Mouse (Mus musculus): ENCODE data around the gene Fmo5. TPM values are rescaled to one million over a fixed set of nuclear protein-coding genes. Genes with fewer than 3 reads are reported as not detected.

Gene Fmo5
- 1 to 10 TPM; 3.2 to 3.6 TPM for total RNA-seq (2021)

DNA sequence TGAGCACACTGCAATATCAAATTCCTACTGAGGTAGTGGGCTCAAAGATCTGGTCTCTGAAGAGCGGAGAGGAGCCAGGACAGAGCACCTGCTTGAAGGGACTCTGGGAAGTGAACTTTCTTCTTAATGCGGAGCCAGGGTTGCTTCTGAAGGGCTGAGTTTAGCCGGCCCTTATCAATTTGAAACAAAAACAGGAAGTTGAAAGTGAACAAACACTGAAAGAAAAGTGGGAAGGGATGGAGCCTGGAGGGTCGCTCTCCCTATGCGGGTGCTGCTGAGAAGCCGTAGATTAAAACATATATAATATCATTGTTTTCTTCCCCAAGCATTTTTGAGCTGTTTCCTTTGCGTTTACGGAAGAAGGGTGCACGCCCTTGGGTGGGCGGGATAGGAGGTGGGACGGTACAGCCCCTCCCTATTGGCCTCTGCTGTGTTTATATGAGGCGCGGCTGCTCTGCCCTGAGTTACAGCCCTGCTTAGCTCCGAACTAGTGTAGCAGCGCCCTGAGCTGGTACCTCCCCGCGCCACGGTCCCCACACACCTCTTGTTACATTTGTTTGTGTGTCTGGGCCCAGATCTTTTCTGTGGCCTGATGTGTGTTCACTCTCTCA, at the start of gene Fmo5:
Fmo5 (plus strand) TSS at position 414 of the 611 bp plus-strand sequence.
- intact Hi-C loops (cut with DNase I): no loop called here
- DNase-seq (ENCODE audit: low spot score in 2 of 2): no peak

DNA sequence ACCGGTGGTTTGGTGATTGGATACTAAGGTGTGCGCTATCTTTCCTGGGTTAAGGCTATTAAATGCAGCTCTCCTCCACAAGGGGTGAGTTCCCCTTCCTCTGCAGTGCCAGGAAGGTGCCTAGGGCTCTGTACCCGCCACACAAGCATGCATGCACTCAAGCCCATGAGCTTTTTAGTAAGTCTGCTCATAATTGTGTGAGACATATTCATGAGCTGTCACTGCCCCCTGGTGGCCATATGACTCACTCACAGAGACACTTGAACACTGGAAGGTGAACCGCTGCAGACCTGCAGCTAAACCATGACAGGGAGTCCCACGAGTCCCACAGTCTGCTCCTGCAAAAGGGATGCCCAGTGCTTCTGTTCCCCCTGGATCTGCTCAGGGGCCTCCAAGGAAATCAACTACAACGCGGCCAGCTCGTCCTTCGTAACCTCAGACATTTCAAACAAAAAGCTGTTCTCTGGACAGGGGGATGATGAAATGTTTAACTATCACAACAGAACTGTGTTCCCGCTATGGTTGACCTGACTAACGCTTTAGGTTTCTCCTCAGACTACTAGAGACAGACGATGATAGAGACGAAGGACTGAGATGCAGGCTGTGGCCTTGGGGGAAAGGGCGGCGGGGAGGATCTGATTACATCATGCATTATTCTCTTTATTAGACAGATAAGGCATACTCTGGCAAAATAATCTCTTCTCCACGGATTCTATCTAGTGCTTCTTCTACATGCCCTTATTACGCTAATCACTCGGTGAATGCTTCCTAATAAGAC, 43.0 kb upstream of the Fmo5 start:
- intact Hi-C loops (cut with DNase I): loop anchor here (2.0 to 10.0 kb wide), 4 partner anchors 191 to 649 kb away; no protein-coding TSS in a partner anchor
- DNase-seq (ENCODE audit: low spot score in 2 of 2): peak; percentile 66 to 84

DNA sequence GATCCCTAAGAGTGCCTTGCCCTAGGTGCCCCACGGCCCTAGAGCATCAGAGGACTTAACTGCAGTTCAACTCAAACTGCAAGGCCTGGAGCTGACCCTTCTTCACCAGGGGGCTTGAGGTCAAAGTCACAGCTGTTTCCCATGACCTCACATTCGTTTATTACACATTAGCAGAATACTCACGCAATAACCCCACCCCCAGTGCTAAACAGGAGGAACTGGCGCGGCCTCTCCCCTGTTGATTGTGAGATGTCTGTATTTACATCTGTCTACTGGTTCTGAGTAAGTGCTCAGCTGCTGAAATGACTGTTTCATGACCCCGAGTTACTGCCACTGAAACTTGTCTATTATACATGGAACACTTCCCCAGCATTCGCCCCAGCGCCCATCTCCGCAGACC, 40.9 kb upstream of the Fmo5 start:
- no peak for DNase-seq (ENCODE audit: low spot score in 2 of 2)
- intact Hi-C loops (cut with DNase I): loop anchor here (5.0 to 10.0 kb wide), 2 partner anchors 250 to 403 kb away; no protein-coding TSS in a partner anchor

DNA sequence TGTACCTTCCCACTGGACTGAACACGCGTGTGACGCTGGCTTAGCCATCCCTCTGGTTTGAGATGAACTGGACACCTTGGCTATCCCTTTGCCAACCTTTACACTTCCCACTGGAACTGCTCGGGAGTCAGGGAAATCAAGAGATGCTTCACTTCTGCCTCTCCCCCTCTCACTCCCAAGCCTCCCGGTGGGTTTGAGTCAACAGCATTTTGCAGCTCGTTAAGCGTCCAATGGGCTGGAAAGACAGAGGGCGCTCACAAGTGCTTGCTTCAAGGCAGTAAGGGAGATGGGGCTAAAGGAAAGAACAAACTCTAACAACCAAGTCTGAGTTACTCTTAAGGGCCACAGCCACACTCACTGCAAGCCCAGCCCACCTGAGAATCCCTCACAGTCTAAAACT, 37.9 kb upstream of the Fmo5 start:
- no peak for DNase-seq (ENCODE audit: low spot score in 2 of 2)
- intact Hi-C loops (cut with DNase I): no loop called here

DNA sequence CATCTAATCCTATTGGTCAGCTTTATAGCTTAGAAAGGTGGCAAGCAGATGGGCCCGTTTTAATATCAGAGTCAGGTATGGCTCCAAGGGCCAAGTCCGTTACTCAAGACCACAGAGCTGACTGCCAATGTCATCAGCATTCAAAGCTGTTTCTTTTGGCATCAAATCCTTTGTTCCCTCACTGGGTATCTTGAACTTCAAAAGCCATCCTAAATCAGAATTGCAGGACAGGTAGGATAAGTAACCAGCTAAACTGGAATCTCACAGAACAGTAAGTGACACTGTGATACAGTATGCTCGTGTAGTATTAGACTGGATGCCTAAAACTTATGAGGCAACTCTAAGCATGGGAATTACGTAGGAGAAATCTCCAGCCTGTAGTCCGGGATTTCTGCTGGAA, 35.5 kb upstream of the Fmo5 start:
- no peak for DNase-seq (ENCODE audit: low spot score in 2 of 2)
- intact Hi-C loops (cut with DNase I): no loop called here

DNA sequence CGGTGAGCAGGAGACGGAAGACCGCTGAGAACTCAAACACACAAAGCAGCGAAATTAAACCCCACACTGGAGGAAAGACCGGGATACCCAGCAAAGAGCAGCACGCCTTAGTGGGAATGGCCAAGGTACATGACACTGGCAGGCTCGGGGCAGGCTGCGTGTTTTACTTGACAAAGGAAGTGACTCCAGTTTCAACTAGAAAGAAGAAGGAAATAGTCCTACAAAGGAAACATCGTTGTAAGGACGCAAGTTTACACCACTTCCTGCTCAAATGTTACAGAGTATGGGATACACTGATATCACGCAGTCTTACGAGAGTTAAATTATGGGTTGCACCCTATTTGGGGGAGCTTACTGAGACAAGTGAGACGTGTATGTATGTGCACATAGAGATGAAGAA, 34.5 kb upstream of the Fmo5 start:
- DNase-seq (ENCODE audit: low spot score in 2 of 2): no peak
- intact Hi-C loops (cut with DNase I): no loop called here

DNA sequence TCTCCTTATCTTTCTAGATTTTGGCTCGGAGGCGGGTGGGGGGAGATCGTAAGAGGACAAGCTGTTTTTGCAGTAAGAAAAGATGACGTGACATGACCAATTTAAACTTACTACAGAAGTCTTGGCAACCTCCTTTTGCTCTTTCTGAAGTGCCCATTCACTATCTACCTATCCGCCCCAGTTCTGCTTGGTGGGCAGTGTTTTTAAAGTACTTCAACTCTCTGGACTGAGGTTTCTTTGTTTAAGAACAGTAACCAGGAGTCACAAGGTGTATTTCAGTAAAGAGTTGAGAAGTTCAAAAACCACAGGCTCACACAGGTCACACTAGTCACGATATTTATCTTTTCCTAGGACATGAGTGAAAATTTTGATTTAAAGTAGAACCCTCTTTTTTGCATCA, 33.5 kb upstream of the Fmo5 start:
- intact Hi-C loops (cut with DNase I): no loop called here

DNA sequence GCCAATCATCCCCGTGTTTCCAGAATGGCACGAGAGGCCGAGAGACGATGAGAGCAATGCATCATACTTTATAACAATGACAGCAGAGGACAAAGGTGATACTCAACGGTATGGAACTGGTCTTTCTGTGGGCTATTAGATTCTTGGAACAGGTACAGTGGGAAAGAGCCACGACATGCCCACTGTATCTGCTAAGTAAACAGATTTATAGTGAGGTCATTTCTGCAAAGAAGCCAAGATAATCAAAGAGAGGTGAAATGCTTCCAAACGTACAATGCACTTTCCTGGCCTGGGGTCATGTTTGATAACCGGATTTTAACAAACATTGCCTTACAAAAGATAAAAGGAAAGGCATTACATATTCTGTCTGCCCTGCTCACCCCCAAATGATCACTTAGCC, 31.8 kb upstream of the Fmo5 start:
- intact Hi-C loops (cut with DNase I): no loop called here
- no peak for DNase-seq (ENCODE audit: low spot score in 2 of 2)

More for the DNA sequence above, 33.5 kb upstream of the Fmo5 start:
- DNase-seq (ENCODE audit: low spot score in 2 of 2): no peak

DNA sequence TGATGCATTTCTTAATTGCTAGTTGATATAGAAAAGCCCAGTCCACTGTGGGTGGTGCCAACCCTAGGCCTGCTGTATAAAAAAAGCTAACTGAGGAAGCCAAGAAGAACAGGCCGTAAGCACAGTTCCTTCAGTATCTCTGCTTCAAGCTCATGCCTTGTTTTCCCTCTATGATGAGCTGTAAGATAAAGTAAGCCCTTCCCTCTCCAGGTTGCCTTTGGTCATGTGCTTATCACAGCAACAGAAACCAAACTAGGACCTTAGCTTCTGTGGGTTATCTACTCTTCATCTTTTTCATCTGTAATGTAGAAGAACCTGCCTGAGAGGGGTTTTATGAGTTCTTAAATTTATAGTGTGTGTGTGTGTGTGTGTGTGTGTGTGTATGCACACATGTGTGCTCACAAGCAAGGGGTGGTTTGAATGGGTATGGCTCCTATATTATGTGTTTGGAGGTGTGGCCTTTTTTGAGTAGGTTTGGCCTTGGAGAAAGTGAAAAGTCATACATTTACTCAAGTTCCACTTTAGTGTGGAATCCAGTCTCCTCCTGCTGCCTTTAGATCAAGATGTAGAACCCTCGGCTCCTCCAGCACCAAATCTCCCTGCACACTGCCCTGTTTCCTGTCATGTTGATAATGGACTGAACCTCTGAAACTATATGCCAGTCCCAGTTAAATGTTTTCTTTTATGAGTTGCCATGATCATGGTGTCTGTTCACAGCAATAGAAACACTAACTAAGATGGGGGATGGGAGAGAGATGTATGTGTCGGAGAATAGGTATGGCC, 28.4 kb upstream of the Fmo5 start:
- intact Hi-C loops (cut with DNase I): no loop called here
- DNase-seq (ENCODE audit: low spot score in 2 of 2): no peak

DNA sequence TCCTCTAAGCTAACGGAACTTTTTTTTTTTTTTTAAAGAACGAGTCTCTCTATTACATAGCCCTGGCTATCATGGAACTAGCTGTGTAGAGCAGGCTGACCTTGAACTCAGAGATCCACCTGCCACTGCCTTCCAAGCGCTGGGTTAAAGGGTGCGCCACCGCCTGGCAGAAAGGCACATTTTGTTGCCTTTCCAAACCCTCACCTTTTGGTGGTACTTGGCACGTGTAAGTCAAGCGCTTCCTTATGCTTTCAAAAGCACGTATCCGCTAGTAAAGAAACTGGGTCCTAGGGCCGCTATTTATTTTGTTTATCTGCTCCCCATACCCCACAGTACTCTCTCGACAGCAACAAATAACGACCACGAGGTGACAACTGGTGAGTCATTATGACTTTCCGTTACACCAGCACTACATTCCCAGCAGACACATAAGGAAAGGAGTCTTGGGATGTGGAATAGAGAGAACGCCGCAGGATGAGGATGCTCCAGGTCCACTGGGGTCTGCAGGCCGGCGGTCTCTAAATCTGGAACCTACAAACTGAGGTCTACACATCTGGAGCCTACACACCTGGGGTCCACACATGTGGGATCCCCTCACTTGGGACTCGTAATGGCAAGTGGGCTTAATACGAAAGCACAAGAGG, 19.3 kb upstream of the Fmo5 start:
- no peak for DNase-seq (ENCODE audit: low spot score in 2 of 2)
- intact Hi-C loops (cut with DNase I): no loop called here

DNA sequence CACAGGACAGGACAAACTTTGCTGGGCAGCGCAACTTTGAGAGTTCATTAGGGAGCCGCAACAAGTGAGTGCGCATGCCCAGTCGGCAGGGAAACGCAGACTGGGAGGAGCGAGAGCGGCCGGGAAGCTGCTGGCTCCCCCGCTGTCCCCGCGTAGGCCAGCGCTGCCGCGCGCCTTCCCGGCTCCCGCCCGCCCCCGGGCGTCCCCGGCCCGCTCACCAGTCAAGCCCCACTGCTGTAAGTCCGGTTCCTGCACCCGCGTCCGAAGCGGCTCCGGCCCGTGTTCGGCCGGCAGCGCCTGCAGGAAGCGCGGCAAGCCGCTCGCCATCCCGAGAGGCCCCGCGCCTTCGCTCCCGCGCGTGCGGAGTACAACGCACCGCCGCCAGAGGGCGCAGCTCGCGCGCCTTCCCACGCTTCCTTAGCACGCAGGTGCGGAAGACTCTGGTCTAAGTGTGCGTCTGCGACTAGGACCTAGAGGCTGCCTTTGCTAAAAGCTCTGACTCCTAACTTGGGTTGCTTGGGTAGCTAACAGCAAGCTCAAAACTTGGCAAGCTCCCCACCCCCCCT, 18.7 kb upstream of the Fmo5 start, which contains the start of gene Chd1l:
Chd1l (minus strand) TSS at position 359 of the 566 bp plus-strand sequence.
- intact Hi-C loops (cut with DNase I): loop anchor here (1.0 kb wide), 1 partner anchor 48 kb away; the partner anchor contains the start of gene Prkab2
- peak; percentile 92 for DNase-seq (ENCODE audit: low spot score in 2 of 2)

DNA sequence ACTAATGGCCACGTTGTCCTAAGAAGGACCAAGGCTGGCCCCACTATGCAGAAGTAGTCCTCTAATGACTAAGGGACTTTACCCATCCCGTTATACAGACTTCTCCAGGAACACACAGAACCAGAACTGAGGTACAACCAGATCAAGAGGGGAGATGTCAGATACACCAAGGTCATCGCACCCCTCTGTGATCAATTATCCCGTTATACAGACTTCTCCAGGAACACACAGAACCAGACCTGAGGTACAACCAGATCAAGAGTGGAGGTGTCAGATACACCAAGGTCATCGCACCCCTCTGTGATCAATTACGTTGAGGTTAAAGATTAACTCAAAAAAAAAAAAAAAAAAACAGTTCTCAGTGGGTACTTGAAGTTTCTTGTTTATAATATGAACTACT, 17.6 kb upstream of the Fmo5 start:
- intact Hi-C loops (cut with DNase I): no loop called here
- DNase-seq (ENCODE audit: low spot score in 2 of 2): no peak

DNA sequence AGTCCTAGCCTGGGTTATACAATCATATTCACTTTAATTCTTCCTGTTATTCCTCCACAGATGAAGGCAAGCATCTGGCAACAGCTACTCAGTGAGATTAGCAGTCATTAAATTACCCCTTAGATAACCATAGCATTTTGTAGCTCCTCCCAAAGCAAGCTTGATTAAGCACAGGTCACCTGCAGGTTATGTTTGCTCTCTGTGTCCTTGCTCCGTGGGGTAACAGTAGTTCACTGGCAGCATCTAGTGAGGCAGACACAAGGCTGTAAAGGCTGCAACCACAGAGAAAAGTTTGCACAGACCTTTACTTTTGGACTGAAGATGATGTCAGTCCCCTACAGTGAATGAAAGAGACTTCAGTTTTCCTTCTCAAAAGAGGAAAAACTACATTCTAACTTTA, 13.4 kb upstream of the Fmo5 start:
- DNase-seq (ENCODE audit: low spot score in 2 of 2): no peak
- intact Hi-C loops (cut with DNase I): no loop called here

DNA sequence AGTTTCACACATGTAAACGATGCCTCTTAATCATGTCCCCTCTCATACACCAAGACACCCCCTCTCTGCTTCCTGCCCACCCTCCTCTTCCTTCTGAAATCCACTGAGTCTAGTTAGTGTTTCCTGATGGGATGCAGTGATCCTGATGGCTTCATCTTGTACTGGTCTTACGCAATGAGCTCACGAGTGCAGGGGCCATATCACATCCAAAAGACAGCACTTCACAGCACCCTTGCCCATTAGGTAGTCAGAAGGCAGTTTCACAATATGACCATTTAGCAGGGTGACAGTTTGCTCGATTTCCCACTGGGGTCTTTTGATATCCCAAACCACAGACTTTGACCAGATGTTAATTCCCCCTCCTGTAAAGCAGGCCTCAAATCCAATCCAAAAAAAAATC, 12.7 kb upstream of the Fmo5 start:
- no peak for DNase-seq (ENCODE audit: low spot score in 2 of 2)
- intact Hi-C loops (cut with DNase I): no loop called here

DNA sequence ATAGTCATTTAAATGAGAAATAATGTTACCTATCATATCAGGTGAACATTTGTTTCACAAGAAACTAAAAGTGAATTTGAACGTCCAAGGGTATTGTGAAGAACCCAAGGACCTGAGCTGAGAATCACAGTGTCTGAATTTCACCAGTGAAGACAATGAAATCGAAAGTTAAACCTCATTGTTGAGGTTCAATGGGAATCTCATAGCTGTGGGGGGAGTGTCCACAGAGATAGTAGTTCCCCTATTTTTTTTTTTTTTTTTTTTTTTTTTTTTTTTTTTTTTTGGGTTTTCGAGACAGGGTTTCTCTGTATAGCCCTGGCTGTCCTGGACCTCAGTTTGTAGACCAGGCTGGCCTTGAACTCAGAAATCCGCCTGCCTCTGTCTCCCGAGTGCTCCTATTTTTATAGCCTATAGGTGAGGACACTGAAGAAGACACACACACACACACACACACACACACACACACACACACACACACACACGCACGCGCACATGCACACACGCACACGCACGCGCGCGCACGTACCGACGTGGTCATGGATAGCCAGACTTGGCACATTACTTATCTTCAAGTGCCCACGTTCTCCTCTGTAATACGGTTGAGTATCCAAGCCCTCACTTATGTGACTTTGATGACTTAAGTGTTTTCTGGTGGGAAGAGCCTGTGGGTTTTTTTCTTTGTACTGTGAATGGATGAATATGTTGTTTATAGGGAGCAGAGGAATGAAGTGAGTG, 11.3 kb upstream of the Fmo5 start:
- DNase-seq (ENCODE audit: low spot score in 2 of 2): no peak
- intact Hi-C loops (cut with DNase I): no loop called here

DNA sequence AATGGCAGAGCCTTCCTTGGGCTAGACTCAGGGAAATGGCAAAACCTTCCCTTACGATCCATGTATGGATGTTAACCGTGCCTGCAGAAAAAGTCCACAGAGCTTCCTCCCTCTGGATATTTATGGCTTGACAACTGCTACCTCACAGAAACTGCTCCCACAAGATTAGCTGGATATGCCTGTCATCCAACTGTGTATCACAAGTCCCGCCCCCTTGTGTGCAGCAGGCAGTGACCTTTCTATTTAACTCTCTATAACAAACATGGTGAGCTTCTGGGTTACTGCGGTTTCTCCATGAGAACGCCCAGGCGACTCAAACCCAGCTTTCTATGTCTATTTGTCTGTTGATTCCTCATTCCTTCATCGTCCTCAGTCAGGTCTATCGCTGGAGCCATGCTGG, 10.7 kb upstream of the Fmo5 start:
- intact Hi-C loops (cut with DNase I): no loop called here

DNA sequence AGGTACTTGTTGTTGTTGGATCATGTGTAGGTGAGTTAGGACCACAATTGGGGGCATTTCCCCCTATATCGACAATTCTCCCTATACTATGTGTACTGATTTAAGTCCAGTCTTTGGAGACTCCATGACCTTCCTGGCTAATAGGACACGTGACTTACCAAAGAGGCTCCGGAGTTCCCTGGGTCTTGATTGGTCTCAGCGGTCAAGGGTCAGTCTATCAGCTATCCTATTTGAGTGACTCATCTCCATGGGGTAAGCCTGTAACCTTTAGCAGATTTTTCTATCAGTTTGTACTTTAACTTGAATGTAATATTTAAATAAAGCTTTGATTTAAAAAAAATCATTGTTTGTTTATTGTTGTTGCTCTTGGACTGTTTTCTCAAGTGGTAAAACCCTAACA, 7.9 kb upstream of the Fmo5 start:
- intact Hi-C loops (cut with DNase I): no loop called here

More for the DNA sequence above, 10.7 kb upstream of the Fmo5 start:
- DNase-seq (ENCODE audit: low spot score in 2 of 2): no peak

DNA sequence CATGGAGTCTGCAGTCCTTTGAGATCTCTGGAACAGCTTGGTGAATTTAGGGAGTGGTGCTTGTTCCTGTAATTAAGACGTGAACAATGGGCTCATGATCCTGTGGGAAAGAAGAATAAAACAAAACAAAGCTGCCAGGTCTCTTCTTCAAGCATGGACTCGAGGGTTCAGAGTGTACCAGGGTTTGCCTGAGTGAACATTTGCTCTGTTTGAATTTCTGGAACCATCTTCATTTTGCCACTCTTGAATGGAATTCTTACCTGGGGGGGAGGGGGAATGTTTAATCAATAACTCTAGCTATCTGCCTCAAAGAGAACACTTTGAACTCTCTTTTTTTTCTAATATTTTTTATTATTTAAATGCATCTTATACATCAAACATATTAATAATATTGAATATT, 4.0 kb upstream of the Fmo5 start:
- no peak for DNase-seq (ENCODE audit: low spot score in 2 of 2)
- intact Hi-C loops (cut with DNase I): no loop called here

More for the DNA sequence above, 7.9 kb upstream of the Fmo5 start:
- DNase-seq (ENCODE audit: low spot score in 2 of 2): no peak

DNA sequence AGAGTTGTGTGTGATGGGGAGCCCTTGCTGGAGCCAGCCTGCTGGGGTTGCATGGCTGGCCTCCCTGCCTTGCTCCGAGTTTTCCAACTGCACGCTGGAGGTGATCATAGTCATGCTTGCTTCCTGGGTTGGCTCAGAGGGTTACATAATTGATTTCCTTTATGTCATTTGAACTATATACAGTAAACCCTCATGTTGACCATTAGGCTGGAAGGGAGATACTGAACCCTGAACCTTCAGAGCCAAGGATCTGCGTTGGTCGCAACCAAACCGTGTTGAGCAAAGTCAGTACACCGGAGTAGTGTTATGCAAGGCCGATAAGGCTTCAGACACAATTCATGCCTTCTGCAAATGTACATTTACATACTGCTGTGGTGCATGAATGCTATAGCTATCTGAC, 711 bp upstream of the Fmo5 start:
- intact Hi-C loops (cut with DNase I): no loop called here
- no peak for DNase-seq (ENCODE audit: low spot score in 2 of 2)

Measured in left cerebral cortex, postnatal 36 days (tissue).